Mouse (Mus musculus) bone marrow, adult 2 months (tissue): ENCODE measurements at regions not wholly inside any gene's neighbourhood (a gene's known extent, or its start where the extent isn't known, plus 50 kb on each side); places are given as distances from the start of the nearest gene placed in this dataset.

Experiments
- CTCF ChIP-seq: fragments of 200-500 bp; IDR thresholded peaks from 2 replicates; pipeline ENCODE4 v1.5.1; 2011; ENCODE audit warnings: low read length, control low read depth; ENCODE audit not compliant: control insufficient read depth, insufficient read depth
- POLR2A ChIP-seq: fragments of 200-500 bp; IDR thresholded peaks from 2 replicates; pipeline ENCODE4 v1.6.1; 2011; ENCODE audit warnings: low read depth, mild to moderate bottlenecking, control low read depth, low read length, borderline replicate concordance; ENCODE audit not compliant: control insufficient read depth

DNA sequence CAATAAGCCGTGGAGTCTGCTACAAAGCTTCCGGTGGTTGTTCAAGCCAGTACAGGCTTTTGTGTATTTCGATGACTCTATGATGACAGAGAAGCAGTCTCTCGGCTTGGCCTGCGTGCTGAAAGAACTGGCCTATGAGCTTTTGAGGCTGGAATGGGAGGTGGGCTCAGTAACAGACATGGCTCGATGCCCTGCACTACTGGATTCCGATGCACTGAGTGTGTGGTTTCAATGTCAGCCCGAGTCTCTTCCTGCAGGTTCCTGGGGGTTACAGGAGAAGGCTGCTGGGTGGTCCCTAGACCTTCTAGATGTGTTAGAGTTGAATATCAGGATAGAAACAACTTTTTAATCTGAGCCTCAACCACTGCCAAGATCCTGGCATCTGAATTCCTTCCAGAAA lies 53.2 kb downstream of the Gm815 start:
- no peak for TF ChIP-seq POLR2A
- no peak for TF ChIP-seq CTCF
